Mouse (Mus musculus) hematopoietic stem cell, adult 5-6 weeks (primary cell): Measurements from ENCODE around the gene Inppl1. TPM values are rescaled to one million over a fixed set of nuclear protein-coding genes. Genes with fewer than 3 reads are reported as not detected.

Experiments used
- ATAC-seq, 2 experiments: fragments of 125-278 bp in 1 of 2; replicated peaks in 1 of 2; 2 replicates each; pipeline ENCODE4 v1.8.0; 2016 to 2017; ENCODE audit warnings: inconsistent platforms in 2 of 2, mild to moderate bottlenecking in 2 of 2, moderate number of reproducible peaks in 2 of 2, low read depth in 1 of 2, moderate TSS enrichment in 1 of 2; ENCODE audit not compliant: low FRiP score in 2 of 2, poor library complexity in 2 of 2, severe bottlenecking in 2 of 2, insufficient read depth in 1 of 2, low TSS enrichment in 1 of 2
- total RNA-seq: library from RNA; stranded (forward); fragments of 172-1452, 232-1000 nt; gene quantifications from 2 replicates; pipeline ENCODE4 v1.2.3, GENCODE M21; 2017

Inppl1 gene
- total RNA-seq, 1 experiment from 2014 or later: 11.9 TPM

DNA sequence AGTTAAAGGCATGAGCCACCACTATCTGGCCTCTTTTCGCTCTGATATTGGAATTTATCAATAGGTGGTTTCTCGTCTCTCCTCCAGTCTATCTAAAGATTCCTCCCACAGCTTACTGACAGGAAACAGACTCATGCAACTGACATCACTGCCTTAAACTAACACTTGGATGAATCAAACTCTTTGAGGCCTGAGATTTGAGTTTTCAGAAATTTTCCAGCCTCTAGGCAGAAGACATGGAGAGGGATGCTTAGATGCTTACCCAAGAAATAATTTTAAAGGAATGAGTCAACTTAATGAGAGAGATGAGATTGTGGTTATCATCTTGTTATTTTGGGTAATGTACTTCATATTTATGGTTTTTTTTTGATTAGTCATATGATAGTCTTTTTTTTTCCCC lies 15.8 kb upstream of the Inppl1 start:
- ATAC-seq: no peak

DNA sequence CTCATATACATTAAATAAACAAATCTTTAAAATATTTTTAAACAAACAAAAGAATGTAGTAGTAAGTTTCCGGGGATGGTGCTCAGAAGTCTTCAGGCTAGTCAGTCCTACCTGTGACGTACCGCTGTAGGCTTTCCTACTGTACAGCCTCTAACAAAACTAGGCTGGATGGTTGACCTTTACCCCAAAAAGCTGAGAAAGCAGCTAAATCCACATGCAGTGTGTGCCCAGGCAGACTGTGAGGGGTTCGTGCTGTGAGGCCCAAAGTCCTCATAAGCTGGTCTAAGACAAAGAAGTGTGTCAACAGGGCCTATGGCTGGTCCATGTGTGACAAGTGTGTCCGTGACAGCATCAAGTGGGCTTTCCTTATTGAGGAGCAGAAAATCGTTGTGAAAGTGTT lies 14.8 kb upstream of the Inppl1 start:
- no peak for ATAC-seq

DNA sequence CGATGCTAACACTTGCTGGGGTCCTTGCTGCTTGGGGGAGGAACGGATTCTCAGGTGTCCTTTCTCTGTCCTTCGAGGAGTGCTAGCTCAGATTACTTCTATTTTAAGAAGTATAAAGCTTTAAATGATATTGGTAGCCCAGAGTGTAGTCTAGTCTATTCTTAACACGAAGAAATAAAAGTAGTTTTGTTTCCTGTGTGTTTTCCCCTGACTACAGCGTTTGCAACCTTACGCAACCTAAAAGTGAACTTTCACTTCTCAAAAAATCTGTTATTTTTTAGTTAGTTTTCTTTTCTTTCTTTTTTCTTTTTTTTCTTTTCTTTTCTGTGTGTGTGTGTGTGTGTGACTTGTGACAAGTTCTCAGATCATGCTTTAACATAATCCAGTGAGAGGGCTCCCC lies 13.7 kb upstream of the Inppl1 start:
- ATAC-seq: no peak

DNA sequence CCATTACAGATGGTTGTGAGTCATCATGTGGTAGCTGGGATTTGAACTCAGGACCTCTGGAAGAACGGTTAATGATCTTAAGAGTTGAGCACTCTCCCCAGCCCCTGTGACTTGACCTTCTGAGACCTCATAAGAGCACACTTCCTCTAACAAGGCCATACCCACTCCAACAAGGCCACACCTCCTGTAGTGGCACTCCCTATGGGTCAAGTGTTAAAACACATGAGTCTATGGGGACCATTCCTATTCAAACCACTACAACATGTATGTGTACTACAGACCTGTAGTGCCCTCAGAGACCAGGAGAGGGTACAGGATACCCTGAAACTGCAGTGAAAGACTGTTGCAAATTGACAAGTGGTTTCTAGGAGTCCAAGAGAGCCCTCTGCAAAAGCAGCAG lies 9.9 kb upstream of the Inppl1 start:
- no peak for ATAC-seq

DNA sequence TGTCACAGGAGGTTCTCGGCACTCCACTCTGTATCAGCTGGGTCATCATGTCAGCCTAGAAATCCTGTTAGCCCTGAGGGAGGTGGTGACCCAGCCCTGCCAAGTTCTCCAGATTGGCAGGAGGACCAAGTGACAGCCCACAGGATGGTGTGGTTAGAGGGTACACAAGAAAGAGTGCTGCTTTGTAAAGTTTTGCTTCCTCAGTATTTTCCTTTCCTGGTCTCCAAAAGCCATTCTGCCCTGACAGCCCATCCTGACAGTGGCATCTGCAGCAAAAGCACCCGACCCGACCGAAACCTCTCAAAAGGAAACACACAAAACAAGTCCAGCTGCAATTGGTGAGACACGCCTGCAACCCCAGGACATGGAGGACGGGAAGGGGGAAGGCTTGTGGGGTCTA lies 6.2 kb upstream of the Inppl1 start:
- ATAC-seq: no peak

DNA sequence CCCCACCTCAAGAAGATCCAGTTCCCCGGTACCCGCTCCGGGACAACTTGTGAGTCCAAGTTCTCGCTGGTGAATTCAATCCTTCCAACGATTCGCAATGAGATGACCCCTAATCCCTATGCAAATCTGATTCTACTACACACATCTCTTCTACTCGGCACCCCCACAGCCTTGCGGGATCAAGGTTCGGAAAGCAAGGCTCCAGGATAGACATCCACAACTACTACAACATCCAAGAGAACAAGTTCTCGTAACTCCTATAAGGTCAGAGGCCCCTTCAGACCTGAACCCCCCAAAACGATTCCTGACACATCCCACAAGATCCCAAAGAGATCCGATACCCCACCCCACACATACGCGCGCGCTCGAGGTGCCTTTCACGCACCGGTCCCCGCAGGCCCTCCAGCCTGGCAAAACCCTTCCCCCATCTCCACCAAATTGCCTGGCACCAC lies 849 bp downstream of the Inppl1 start:
- no peak for ATAC-seq

DNA sequence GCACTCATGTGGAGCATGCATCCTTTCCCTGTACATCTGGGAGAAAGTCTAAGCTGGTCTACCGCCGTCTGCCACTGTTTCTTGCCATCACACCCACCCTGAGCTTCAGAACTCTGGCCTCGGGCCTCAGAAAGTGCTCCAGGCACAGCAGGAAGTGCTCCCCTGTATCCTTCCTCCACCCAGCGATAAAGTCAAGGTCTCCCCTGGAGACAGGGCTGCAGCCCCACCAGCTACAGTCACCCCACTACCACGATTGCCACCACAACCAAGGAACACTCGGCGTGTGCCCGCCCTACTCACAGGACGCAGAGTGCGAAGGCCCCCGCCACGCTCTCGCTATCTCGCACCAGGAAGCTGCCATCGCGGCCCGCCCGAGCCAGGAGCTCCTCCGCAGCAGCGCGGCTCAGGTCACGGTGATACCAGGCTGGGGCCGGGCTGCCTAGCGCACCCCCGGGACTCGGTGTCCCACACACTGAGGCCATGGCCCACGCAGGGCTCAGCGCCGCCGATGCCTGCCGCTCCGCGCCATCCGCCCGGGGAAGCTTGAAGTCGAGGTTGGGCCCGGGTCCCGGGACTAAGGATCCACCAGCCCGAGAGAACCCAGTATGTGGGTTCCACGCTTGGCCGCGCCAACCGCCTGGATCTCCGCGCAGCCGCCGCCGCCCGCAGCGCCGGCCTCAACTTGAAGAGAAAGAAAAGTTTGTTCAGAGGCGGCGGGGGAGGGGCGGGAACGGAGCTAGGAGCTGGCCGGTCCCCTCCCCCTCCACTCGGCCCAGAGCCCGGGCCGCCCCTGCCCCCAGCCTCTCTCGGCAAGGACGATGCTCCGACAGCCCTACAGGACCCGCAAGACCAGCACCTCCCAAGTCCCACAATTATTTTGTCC lies 1.5 kb downstream of the Inppl1 start:
- ATAC-seq: peak; percentile 26 to 28; a peak in 3 of 4 replicates

DNA sequence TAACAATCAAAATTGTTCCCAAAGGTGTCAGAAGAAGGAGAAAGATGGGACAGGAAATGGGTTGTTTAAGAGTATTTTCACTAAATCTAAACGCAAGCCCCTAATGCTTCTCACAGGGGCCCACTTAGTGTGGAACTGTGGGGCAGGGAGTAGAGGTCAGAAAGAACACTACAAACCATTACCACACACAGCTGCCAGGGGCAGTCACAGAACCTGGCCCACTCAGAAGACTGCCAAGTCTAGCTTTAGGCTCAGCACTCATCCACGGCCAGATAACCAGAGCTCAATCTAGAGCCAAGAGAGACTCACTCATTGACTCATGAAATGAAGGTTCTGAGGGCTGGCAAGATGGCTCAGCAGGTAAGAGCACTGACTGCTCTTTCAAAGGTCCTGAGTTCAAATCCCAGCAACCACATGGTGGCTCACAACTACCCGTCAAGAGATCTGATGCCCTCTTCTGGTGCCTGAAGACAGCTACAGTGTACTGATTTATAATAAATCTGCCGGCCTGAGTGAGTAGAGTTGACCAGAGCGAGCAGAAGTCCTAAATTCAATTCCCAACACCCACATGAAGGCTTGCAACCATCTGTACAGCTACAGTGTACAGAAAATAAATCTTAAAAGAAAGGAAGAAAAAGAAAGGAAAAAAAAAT lies 2.4 kb downstream of the Inppl1 start:
- no peak for ATAC-seq

DNA sequence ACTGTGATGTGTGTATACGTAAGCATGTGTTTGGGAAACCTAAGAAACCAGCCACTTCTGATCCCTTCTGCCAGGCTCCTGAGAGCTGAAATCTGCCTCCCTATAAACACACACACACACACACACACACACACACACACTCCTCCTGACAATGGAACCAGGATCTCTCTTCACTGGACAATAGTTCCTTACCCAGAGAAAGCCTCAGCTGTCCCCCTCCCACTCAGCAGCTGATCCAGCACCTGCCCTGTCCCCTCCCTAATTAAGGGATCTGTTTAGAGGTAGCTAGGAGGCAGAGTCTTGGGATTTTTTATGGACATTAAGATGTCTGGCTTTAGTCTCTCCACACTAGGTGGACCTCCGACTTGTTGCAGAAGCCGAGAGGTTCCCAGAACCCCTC lies 3.1 kb downstream of the Inppl1 start:
- ATAC-seq: no peak

DNA sequence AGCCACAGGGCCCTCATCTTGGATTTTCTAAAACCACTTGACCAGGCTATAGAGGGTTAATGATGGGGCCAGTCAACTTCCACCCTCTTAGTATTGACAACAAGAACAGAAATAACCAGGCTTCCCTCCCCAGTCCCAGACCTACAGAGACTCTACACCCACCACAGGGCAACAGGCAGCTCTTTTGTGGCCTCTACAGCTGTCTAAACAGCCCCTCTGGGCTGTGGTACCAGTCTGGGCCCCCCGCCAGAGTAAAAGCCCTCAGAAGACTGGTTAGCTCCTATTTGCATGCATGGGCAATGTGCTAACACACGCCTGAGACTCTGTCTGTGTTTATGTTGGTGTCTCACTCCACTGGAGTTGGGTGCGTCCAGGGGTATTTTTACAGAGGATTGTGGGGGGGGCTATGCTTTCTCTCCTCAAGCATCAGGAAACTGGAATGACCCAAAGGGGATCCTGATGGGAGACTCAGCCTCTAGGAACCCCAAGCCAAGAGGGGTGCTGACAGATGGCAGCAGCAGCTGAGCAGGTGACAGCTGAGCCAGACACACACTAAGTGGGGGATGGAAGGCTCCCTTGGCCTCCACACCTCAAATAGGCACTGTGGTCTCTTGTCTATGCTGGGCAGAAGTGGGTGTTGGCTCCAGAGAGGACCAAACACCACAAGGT lies 4.0 kb downstream of the Inppl1 start:
- ATAC-seq: no peak

DNA sequence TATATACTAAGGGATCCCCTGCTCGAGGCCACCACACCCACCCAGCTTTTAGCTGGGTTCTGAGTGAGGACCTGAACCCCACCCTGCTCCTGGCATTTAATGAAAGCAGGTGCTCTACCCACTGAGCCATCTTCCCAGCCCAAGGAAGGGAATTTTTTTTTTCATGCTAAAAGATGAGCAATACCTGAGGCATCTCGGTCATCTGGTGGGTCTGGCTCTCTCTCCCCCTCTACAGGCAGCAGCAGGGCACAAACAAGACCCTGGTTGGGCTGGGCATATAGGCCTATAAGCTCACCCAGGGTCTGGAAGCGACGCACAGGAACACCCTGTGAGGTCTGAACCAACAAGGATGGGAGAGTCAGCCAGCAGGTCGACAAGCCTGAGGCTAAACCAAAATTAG lies 4.7 kb downstream of the Inppl1 start:
- no peak for ATAC-seq

DNA sequence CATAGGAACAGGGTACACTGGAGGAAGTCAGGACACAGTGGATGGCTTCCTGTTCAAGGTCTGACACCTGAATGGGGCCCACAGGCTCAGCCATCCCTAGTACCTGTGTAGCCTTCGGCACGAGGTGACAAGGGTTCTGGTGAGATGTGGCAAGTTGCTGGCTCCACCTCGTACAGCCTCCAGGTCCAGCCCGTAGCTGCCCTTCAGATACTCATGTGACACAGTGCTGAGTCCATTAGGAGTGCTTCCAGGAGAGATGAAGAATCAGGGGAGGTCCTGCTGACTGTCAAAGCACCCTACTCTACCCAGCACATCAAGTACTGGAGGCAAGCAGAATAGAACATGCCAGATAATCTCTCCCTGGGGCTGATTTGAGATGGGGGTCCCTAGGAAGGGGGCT lies 5.7 kb downstream of the Inppl1 start:
- no peak for ATAC-seq

DNA sequence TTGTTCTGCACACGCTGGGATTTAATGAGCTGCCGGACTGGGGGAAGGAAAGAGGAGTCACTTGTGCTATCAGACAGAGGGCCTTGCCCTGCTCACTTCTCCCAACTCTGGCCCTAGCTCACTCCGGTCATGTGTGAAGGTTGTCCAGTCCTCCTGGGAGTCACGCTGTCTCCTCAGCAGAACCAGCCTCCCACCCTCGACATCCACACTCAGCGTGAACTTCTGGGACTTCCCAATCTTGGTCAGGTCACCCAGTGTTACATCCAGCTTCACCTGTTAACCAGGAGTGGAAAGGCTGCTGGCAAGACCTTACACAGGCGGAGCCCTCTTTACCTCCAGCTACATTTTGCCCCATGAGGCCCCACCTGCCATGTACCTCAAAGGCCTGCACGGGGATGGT lies 6.6 kb downstream of the Inppl1 start:
- ATAC-seq: no peak

DNA sequence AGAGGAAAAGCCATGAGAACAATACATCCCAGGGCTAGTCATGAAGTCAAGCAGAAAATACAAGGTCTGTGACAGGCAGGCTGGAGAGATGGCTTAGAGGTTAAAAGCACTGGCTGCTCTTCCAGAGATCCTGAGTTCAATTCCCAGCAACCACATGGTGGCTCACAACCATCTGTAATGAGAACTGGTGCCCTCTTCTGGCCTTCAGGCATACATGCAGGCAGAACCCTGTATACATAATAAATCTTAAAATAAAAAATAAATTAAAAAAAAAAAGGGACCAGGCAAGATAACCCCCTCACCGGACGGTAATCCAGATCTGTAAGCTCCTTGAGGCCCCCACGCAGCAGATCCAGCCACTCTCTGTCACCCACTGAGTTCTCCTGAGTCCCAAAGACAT lies 7.7 kb downstream of the Inppl1 start:
- no peak for ATAC-seq

DNA sequence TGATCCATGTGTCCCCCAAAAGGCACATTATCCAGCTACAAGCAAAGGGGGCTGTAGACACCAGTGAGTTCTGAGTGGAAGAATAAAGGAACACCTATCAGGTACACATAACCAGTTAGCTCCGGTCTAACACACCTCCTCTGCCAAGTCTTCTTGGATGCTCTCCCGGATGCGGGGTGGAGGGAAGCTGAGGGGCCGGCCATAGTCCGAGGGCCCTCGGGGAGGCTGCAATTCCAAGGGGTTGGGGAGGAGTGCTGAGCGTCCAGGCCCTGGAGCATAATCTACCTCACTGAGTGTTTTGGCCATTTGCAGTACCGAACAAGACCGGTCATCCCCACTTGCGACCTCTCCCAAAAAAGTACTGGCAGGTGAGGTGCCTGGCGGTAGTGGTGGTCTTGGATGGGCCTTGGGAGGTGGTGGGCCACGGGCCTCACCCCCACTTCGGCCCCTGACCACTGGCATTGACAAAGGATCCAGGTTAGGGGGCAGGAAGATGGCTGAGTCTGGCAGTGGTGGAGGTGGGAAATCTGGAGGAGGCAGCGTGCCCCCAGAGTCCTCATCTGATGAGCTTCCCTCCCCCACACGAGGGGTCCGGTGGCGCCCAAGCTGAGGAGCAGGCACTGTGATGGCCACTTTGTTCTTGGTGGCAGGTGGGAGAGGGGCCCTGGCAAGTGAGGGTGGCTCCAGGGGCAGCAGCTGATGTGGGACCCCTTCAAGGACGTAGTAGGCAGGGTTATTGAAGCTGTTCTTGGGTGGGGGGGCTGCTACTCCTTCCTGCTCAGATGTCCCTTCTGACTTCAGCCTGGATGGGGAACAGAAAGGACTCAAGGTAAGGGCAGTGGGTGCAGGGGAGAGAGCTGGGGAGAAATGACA lies 14.0 kb downstream of the Inppl1 start:
- no peak for ATAC-seq

DNA sequence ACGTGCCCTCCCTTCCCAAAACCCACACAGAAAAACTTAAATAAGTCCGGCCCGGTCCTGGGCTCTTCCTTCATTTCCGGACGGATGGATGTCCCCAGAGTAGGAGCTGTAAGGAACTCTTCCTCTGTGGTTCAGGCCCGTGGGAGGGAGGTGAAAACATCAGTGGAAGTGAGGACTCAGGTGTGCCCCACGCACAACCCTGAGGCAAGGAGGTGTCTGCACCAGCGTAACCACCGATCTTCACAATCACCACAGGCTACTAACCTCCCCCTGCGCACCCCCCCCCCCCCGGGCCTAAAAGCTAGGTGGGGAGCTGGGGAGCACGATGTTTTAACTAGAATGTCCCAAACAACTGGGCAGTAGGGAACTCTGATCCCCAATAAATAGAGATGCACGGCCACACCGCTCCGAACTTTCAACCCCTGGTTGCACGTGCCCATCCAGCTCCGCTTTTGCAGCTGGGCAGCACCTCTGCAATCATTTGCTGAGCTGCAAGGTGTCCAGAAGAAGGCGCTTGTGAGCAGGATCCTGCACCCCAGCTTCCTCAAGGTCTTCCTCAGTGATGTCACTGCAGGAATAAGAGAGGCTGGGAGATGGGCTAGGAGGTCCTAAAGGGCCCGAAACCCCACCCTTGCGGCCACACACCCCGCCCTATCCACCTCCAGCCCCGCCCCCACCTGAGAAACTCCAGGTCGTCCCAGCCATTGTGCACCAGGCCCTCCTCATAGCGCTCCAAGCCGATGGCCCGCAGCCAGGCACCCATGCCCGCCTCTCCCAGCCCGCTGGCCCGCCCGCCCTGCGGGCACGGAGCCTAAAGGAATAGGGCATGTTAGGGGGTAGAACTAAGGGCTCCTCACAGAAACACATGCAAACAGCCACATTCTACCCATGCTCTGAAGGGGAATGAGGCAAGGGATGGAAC lies 14.9 kb downstream of the Inppl1 start:
- no peak for ATAC-seq
